Mouse (Mus musculus) left cerebral cortex, adult 9 months (tissue): Measurements from ENCODE around the gene Ehd1.

ENCODE experiments used
- DNase-seq, 2 experiments: peaks; one replicate each; pipeline ENCODE4 v3.0.0; 2022; ENCODE audit warnings: low spot score in 2 of 2

The Ehd1 gene

GRCm38 (mm10) chr19:6276426-6277421, at the start of gene Ehd1:
TSS of gene Ehd1 (plus strand) at chr19:6276725.
- DNase-seq: peak; percentile 95 to 97

DNA sequence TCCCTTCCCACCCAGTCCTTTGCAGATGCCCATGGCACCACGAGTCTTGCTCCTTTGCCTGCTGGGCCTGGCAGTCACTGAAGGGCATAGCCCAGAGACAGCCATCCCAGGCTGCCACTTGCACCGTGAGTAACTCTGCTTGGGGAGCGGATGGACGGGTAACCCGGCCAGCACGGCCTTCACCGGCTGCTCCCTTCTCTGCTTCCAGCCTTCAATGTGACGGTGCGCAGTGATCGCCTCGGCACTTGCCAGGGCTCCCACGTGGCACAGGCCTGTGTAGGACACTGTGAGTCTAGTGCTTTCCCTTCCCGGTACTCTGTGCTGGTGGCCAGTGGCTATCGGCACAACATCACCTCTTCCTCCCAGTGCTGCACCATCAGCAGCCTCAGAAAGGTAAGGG, 49.8 kb upstream of the Ehd1 start:
- no peak for DNase-seq

GRCm38 (mm10) chr19:6227864-6228263, 48.7 kb upstream of the Ehd1 start:
- no peak for DNase-seq

DNA sequence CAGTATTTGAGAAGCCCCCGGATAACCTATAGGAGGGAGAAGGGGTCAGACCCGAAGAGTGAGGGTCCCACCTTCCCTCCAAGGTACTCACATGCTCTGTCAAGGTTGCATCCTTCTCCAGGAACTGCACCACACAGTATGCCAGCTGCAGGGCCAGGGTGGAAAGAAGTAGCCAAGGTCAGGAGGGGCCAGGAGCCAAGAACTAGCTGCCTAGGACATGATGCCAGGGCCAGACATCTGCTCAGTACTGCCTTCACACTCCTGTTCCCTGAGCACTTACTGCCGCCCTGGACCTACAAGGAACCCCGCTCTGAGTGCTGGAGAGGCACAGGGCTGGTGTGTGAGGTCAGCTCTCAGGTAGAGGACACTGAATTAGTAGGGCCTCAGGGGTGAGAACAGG, 46.1 kb upstream of the Ehd1 start:
- no peak for DNase-seq

- no peak for DNase-seq
Measured at GRCm38 (mm10) chr19:6231036-6231435, 45.5 kb upstream of the Ehd1 start.

- no peak for DNase-seq
Measured at GRCm38 (mm10) chr19:6233647-6234046, 42.9 kb upstream of the Ehd1 start.

DNA sequence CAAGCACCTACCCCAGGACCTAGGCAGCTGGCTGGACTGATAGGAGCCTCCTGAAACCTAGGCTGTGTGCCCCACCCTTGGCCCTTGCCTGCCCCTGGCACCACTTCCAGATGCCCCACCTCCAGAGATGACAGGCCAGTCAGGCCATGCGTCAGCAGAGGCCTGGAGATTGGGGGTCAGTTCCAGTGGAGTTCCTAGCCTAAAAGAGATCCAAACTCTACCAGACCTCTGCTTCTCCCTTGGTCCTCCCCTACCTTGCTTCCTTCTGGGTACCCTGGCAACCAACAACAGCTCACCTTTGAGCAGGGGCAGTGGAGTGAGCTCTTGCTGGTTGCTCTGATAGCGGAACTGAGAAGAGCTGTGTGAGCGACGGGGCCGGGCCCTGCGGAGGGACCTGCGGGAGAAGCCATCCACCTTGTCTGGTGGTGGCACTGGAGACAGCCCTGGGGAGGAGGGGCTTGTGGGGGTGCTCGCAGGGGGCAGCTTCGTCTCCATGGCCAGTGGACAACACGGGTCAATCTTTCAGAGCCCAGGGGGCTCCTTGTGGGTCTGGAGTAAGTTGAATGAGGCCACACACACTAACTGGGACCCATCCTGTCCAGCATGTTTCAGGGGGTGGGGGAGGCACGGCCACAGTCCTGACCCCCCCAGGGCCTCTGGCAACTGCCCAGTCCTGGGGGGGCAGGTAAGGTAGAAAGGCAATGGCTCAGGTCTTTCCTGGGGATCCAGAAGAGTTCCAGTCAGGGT, 42.0 kb upstream of the Ehd1 start:
- no peak for DNase-seq

GRCm38 (mm10) chr19:6235084-6236052, 41.2 kb upstream of the Ehd1 start, which contains the start of gene Ppp2r5b:
TSS of gene Ppp2r5b (minus strand) at chr19:6235872.
- DNase-seq: peak; percentile 89 to 96

- DNase-seq: peak; percentile 79 to 94
Measured at GRCm38 (mm10) chr19:6236053-6236441, 40.5 kb upstream of the Ehd1 start.

DNA sequence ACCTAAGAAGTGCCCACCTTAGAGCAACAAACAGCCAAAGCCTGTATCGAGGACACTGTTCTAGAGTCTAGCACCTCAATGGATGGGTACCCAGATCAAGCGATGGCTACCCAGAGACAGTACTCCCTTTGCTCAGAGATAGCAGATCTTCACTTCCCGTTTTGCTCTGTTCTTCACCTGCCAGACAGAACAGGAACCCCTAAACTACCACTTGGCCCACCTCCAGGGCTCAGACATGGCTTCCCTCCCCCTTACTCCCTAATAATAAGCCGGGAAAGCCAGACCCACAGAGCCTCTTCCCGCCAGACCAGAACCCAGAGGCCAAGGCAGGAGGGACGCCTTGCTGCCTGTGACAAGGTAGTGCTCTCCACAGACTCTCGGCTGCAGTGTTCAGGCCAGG, 39.7 kb upstream of the Ehd1 start:
- no peak for DNase-seq

- no peak for DNase-seq
Measured at GRCm38 (mm10) chr19:6238740-6239139, 37.8 kb upstream of the Ehd1 start.

DNA sequence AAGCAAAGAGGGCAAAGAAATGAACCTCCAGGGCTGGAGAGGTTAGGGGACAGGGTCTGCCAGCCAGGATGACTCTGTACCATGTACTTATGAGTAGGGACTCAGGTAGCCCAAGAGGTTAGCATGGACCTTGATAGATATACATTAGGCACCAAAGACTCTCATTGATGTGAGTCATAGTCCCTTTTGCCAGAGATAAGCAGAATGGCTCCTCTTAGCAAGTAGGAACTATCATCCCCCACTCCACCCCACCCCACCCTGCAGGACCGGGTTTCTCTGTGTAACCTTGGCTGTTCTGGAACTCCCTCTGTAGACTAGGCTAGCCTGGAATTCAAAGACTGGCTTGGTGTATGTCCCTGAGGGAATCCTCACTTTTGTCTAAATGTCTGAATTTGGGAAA, 36.4 kb upstream of the Ehd1 start:
- DNase-seq: no peak

- DNase-seq: no peak
Measured at GRCm38 (mm10) chr19:6240725-6241124, 35.8 kb upstream of the Ehd1 start.

GRCm38 (mm10) chr19:6241274-6242107, 35.0 kb upstream of the Ehd1 start, which contains the start of gene Atg2a:
TSS of gene Atg2a (plus strand) at chr19:6241668.
- peak; percentile 97 to 98 for DNase-seq

- DNase-seq: peak in 1 of 2 experiments; percentile 27
Measured at GRCm38 (mm10) chr19:6242281-6242680, 34.2 kb upstream of the Ehd1 start.

- DNase-seq: no peak
Measured at GRCm38 (mm10) chr19:6243226-6243625, 33.3 kb upstream of the Ehd1 start.

GRCm38 (mm10) chr19:6245806-6246205, 30.7 kb upstream of the Ehd1 start:
- DNase-seq: no peak

GRCm38 (mm10) chr19:6247526-6248300, 28.8 kb upstream of the Ehd1 start:
- no peak for DNase-seq

GRCm38 (mm10) chr19:6253021-6253420, 23.5 kb upstream of the Ehd1 start:
- DNase-seq: no peak

DNA sequence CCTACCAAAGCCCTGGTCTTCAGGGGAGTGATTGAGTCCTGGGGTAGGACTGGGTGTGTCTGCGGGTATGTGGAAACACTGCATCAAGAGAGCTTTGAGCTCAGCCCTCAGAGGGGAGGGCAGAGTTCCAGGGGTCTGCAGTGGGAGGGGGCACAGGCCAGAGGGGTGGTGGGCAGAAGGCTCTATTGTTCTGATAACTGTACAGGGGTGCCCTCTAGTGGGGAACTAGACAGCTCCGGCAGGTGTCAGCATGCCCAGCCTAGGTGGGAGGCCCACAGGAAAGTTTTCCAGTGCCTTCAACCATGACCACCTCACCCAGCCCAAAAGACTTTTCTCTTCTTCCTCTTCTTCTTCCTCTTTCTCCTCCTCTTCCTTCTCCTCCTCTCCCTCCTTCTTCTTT, 16.1 kb upstream of the Ehd1 start:
- no peak for DNase-seq
